Mouse (Mus musculus) thymus, adult 18-20 months (tissue): ENCODE data around the gene Cenpp.

Experiments used
- DNase-seq, 2 experiments: peaks; one replicate each; pipeline ENCODE4 v3.0.0; 2022; ENCODE audit warnings: mixed read lengths in 2 of 2

Gene Cenpp

GRCm38 (mm10) chr13:49652481-49653179 is at the start of gene Cenpp, which contains the start of gene Nol8:
Cenpp (minus strand) TSS chr13:49652785.
Nol8 (plus strand) TSS chr13:49653078.
- DNase-seq: peak; percentile 96 to 98

GRCm38 (mm10) chr13:49691056-49691455 is 38.5 kb upstream of the Cenpp start:
- no peak for DNase-seq

- DNase-seq: no peak
These were observed 31.7 kb upstream of the Cenpp start for GRCm38 (mm10) chr13:49684266-49684665.

- DNase-seq: no peak
These were observed 29.8 kb upstream of the Cenpp start for GRCm38 (mm10) chr13:49682233-49682846.

- peak; percentile 98 for DNase-seq
These were observed 29.0 kb upstream of the Cenpp start, which contains the start of gene Iars for GRCm38 (mm10) chr13:49681351-49682232. Iars (plus strand) TSS chr13:49682100.

- no peak for DNase-seq
These were observed 25.2 kb upstream of the Cenpp start for GRCm38 (mm10) chr13:49677793-49678192.

GRCm38 (mm10) chr13:49653180-49653541 is 576 bp upstream of the Cenpp start:
- DNase-seq: peak; percentile 20 to 43

GRCm38 (mm10) chr13:49651781-49652351 is 719 bp downstream of the Cenpp start:
- DNase-seq: no peak

GRCm38 (mm10) chr13:49651136-49651535 is 1.4 kb downstream of the Cenpp start:
- no peak for DNase-seq

GRCm38 (mm10) chr13:49646019-49646418 is 6.6 kb downstream of the Cenpp start:
- DNase-seq: no peak

GRCm38 (mm10) chr13:49644731-49645529 is 7.7 kb downstream of the Cenpp start:
- DNase-seq: no peak

- no peak for DNase-seq
These were observed 8.8 kb downstream of the Cenpp start for GRCm38 (mm10) chr13:49643669-49644362.

GRCm38 (mm10) chr13:49642650-49643049 is 9.9 kb downstream of the Cenpp start:
- no peak for DNase-seq

- DNase-seq: no peak
These were observed 12.6 kb downstream of the Cenpp start for GRCm38 (mm10) chr13:49639965-49640364.

GRCm38 (mm10) chr13:49629076-49629475 is 23.5 kb downstream of the Cenpp start:
- no peak for DNase-seq

GRCm38 (mm10) chr13:49628167-49628566 is 24.4 kb downstream of the Cenpp start:
- no peak for DNase-seq

GRCm38 (mm10) chr13:49623216-49623615 is 29.4 kb downstream of the Cenpp start:
- DNase-seq: no peak

GRCm38 (mm10) chr13:49618365-49618764 is 34.2 kb downstream of the Cenpp start:
- no peak for DNase-seq

GRCm38 (mm10) chr13:49617021-49617420 is 35.6 kb downstream of the Cenpp start:
- no peak for DNase-seq

GRCm38 (mm10) chr13:49608589-49609322 is 43.8 kb downstream of the Cenpp start:
- no peak for DNase-seq

- DNase-seq: no peak
These were observed 44.9 kb downstream of the Cenpp start, which contains the start of gene Ogn for GRCm38 (mm10) chr13:49607714-49608113. Ogn (plus strand) TSS chr13:49608046.
